Mouse (Mus musculus) MN1 (cell line): Measurements from ENCODE around the gene Rsbn1l.
"Not testable (repeated sequence)": the region's sequence is repeated elsewhere in the genome, so short reads cannot be mapped to it uniquely, and the experiment has no call there.

Source experiments
- DNase-seq: peaks from one replicate; pipeline ENCODE4 v3.0.0-alpha.2; 2016; ENCODE audit warnings: low spot score

Rsbn1l gene

DNA sequence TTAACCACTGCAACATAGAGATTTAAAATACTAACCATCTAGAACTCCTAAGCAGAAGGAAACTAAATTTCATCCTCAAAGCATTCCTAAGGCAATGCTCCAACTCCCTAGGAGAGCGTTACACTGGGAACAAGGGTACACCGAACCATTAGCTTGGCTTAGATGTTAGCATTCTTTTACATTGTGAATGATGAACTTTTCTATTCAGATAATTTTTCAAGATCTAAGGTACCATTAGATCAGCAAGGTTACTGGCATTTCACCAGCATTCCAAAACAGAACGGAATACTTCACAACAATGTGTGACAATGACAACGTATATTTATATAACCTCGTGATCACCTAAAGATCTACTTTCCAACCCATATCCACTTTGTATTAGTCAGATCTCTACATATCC, 6.1 kb downstream of the Rsbn1l start:
- no peak for DNase-seq

DNA sequence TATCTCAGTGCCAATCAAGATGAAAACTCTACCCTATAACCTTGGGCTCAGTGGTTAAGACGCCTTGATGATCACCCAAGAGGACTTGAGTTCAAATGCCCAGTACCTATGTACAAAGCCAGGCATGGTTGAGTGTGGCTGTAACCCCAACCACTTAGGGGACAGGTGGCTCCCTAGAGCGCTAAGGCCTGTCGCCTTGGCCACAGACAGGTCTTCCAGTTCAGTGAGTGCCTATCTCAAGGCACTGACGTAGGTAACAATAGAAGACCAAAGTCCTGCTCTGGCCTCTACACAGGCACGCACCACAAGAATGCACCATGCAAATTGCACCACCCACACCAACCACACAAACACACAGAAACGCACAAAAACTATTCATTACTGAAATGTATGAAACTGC, 9.3 kb downstream of the Rsbn1l start:
- no peak for DNase-seq

DNA sequence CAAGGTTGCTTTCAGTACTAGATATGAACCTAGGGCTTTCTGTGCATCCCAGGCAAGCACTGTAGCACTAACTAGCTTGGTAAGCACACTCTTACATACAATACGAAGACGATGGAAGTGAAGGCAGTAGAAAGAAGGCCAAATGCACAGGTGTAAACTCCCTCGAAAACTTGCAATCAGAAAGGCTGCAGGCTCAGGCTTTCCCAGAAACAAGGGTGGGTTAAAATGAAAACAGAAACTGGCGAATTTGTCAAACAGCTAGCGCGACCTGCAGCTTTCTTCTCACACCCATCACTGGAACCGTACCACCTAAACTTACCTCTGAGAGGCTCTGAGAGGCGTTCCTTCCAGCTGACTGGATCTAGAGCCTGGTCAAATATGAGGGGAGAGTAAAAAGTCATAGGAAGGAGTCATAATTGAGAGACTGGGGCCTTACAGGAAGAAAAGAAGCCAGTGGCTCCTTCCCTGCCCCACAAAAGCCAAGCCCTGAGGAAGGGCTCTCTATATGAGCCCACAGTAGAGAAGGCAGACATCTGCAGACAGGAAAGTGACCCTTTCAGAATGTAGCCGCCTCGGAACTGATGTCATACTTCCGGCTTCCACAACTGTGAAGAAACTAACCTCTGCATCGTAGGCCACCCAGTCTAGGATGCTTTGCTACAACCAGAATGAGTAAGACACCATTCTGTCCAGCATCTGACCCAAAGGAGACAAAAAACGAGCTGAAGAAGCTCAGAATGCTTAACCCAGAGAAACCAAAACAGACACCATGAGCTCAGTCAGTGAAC, 11.0 kb downstream of the Rsbn1l start:
- DNase-seq = no peak

DNA sequence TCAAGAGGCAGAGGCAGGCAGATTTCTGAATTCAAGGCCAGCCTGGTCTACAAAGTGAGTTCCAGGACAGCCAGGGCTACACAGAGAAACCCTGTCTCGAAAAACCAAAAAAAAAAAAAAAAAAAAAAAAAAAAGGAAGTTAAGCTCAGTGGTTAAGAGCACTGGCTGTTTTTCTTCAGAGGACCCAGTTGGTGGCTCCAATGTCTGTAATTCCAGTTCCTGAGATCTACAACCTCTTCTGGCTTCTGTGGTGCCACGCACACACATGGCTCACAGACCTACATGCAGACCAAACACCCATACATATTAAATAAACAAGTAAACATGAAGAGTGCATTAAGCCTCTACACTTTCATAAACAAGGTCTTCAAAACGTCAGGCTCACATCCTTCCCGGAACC, 12.4 kb downstream of the Rsbn1l start:
- DNase-seq = not testable (repeated sequence)

DNA sequence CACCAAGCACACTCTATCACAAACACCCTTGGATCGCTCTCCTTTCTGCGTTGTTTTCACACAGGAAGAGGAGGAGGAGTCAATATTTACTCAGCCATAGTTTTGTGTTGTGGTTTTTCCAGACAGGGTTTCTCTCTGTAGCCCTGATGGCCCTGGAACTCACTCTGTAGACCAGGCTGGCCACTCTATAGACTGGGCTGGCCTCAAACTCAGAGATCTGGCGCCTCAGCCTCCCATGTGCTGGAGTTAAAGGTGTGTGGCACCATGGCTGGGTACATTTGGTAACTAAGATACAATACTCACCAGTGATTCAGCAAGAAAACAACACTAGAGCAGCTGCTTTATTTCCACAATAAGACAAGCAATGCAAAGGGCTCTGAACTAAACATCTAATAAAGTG, 13.7 kb downstream of the Rsbn1l start:
- no peak for DNase-seq

DNA sequence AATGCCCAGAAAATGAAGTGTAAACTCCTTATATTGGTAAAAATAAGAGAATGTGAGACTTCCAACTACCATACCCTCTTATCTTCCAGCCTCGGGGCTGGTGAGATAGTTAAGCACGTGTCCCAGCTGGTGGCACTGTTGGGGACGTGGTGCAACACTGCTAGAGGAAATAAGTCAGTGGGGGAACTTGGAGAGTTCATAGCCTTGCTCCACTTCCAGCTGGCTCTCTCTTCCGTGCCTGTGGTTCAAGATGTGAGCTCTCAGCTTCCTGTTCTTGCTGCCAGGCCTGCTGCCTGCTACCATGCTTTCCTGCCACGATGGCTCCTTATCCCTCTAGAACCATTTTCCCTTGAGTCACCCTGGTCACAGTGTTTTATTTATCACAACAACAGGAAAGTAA, 15.0 kb downstream of the Rsbn1l start:
- DNase-seq = no peak

DNA sequence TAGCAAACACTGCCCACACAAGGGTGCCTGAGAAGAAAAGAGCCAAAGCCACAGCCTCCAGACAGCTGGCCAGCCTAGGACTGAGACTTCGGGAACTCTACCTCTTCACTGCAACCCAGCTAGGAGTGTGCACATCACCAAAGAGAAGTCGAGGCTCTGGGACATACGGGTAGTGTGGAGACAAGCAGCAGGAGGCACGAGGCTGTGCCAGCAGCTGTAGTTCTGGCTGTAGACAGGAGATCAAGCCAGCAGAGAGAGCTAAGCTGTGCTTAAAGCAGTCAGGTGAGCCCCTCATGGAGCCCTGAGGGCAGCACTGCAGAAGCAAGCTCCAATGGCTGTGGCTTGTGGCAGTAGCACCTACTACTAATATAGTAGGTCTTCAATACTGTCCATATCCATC, 15.5 kb downstream of the Rsbn1l start:
- no peak for DNase-seq

DNA sequence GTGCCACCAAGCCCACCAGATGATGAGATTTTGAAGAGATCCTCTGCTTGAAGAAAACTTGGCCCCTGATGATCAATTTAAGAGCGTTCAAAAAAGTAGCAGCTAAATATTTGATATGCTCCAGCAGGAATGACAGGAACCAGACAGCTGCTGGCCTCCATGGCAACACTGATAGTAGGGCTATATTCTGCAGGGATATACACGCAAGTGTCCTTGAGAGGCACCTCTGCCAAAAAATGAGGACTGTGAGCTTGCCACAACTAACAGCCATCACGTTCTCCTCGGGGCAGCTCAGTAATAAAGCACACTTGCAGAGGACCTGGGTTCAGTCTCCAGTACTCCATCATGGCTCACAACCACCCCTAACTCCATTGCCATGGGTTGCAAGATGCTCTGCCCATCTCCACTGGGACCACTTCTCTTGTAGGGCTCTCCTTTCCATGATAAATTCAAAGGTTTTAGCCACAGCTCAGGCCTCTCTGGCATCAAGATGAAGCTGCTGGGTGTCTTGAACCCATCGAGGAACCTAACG, 16.1 kb downstream of the Rsbn1l start:
- no peak for DNase-seq

DNA sequence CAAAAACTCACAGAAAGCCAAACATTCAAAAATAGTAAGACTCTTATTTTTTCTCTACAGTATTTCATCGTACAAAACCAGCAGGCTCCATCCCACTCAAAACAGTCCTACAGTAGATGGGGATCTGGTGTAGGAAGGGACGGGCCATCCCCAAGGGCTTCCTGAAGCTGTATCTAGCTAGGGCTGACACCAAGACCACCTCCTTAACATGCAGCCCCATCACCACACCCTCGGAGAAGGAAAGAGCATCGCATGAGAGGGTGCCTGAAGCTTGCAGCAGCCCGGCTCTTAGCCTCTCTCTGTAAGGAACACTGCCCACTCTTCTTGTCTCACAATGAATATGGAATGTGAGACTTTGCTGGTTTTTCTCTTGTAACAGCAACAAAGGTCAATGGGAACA, 17.7 kb downstream of the Rsbn1l start:
- no peak for DNase-seq

DNA sequence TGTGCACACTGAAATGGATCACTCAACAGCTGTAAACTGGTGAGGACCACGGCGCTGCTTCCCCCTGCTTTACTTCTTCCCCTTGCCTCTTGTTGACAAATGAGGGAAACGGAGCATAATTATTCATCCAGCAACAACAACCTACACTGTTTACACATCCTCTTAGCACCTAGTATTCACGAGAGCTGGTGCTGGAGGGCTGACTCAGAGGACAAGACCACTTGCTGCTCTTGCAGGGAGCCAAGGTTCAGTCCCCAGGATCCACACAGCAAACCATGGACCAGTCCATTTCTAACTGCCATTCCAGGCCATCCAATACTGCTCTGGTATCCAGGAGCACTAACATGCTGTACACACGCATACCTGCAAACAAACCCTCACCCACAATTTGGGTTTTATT, 20.3 kb downstream of the Rsbn1l start:
- DNase-seq = no peak

DNA sequence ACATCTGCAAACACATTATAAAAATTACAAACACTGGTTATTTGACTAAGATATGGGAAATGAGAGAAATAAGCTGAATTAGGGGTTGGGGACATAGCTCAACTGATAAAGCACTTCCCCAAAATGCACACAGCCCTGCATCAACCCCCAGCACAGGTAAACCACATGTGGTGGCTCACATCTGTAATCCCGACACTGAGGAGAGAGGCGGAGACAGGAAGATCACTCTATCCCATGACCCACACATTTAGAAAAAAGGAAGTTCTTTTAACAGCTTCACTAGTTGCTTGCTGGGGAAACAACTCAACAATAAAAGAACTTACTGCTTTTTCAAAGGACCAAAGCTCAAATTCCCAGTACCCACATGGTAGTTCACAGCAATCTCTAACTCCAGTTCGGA, 23.6 kb downstream of the Rsbn1l start:
- DNase-seq = no peak

DNA sequence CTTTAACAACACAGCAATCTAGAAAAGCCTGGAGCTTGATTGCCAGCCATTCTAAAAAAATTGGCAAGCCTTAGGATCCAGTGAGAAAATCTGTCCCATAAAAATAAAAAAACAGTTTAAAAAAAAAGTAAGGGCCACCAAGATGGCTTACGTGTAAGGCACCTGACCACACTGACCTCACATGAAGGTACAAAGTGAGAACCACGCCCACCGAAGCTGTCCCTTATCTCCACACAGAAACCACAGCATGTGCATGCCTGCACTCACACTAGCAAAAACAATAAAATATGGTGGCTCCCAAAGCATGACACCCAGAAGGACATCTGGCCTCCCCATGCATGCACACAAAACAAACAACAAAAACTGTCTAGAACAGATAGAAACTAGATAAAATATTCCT, 24.9 kb downstream of the Rsbn1l start:
- no peak for DNase-seq

DNA sequence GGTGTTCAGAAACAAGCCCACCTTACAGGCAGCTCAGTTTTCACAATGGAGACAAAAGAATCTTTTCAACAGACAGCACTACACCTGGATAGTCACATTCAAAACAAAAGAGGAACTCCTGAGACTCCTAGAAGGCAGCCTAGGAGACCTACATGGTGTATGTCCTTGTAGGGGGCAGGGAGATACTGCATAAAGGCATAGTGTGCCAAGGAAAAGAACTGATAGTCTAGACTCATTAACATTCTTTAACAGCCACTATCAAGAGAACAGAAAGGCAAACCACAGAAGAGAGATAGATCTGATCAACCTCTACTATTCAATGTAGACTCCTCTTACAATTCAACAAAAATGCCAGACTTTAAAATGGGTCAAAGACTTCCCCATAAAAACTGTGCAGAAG, 25.8 kb downstream of the Rsbn1l start:
- no peak for DNase-seq

DNA sequence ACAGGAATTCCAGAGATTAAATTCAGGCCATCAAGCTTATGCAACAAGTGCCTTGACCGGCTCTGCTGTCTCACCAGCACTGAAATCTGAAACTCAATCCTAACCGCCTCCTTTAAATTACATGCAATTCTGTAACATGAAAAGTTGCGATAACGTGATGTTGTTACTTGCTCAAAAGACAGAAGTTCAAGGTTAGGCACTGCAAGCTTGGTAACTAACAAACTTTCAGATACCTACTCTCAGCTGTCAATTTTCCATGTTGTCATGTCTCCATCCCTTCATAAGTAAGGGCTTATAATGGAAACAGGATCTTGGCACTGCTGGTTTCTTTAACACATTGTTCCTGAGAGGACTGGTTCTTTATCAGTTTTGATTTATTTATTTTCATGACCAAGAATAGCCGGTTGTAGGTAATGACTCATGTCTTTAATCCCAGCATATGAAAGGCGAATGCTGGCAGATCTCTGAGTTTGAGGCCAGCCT, 26.5 kb downstream of the Rsbn1l start:
- no peak for DNase-seq

DNA sequence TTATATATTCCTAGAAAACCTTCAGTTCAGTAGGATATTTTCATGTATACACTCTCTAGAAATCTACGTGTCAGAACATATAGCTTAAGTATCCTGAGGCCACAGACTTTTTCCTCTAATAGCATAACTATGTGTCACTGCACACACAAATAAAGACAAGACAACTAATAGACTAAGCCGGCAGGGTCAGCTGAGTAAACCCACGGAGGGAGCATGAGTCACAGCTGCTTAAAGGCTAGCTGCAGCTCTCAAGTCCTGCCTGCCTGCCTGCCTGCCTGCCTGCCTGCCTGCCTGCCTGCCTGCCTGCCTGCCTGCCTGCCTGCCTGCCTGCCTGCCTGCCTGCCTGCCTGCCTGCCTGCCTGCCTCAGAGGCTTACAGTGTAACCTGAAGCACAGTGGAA, 30.7 kb downstream of the Rsbn1l start:
- no peak for DNase-seq

DNA sequence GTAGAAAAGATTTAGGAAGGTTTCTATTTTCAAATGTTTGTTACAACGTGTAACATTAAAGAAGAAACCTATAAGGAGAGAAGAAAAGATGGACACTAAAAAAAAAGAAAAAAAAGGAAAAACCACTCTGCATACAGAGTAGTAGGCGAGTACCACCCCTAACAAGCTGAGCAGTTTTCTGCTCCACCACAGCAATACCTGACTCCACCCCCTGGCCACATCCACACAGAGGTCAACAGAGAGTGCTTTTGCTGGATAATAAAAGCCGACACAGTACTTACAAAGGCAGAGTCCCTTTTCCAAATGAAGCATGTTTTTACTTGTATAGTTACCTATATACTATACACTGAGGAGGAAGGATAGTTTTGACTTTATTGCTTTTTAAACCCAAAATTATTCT, 31.6 kb downstream of the Rsbn1l start:
- no peak for DNase-seq

DNA sequence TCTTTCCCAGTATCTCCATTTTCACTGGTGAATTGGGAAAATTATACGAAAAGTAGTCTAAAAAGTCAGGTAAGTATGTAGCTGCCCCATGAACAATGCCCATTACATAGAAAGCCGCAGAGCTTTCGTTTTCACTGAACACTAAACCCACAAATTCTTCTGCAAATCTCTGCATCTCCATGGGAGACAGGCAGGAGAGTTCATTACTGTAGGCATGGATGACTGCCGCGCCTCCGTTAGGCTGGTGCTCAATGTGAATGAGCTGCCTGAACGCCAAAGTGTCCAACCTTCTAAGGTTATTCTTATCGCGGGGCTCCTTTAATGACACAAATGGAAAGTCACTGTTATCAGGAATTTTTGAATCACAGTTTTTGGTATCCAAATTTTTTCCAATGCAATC, 36.6 kb downstream of the Rsbn1l start:
- no peak for DNase-seq

DNA sequence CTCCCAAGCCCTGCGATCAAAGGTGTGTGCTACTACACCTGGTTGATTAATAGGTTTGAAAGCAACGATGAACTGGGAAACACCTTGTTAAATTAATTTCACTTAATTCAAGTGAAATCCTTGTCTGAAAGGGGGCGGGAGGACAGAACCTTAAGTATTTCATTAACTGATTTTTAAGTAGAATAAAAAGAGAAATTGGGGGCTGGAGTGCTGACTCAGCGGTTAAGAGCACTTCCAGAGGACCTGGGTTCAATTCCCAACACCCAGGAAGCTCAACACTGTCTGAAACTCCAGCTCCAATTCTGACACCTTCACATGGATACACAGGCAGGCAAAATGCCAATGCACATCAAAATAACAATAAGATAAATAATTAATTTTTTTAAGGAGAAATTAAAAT, 37.2 kb downstream of the Rsbn1l start:
- DNase-seq = no peak

DNA sequence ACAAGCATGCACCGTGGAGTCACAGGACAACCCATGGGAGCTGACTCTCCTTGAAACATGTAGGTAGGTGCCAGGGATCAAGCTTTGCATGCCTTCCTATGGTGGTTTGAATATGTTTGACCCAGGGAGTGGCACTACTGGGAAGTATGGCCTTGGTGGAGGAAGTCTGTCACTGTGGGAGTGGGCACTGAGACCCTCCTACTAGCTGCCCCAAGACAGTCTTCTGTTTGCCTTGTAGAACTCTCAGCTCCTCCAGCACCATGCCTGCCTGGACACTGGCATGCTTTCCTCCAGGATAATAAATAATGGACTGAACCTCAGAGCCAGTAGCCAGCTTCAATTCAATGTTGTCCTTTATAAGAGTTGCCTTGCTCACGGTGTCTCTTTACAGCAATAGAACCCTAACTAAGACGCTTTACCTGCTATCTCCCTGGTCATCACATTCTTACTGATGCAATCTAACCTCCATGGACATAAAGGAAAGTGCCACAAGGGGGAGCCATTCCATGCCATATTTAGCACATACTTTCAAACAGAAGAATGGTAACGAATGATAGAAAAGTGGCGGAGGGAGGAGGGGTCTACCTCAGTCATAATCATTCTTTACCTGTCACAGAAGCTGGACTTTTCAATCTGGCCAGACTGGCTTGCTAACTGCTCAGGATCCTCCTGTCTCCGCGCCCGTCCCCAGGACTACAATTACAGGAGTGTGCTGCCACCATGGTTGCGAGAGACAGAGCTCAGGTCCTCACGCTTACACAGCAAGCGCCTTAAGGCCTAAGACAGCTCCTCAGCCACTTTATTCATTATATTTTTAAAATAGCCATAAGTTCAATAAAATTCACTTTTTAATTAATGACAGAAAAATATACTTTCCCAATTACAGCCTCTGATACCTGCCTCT, 42.6 kb downstream of the Rsbn1l start:
- DNase-seq = peak; percentile 67

DNA sequence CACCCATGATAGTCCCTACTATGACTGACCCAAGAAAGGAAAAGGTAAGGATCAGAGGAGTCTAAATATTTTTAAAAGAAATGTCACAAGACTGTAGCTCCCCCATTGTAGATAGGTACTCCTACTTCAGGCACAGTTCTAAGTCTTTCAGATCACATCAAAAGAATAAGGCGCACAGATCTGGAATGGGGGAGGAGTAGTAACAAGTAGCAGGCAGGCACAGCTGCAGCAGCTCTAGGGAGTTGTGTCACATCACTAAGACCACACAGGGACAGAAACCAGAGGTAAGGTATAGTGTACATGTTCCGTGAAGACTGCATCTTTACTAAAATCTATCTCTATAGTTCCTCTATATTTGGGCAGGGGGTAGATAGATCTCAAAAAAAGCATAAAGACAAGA, 44.5 kb downstream of the Rsbn1l start:
- DNase-seq = no peak

DNA sequence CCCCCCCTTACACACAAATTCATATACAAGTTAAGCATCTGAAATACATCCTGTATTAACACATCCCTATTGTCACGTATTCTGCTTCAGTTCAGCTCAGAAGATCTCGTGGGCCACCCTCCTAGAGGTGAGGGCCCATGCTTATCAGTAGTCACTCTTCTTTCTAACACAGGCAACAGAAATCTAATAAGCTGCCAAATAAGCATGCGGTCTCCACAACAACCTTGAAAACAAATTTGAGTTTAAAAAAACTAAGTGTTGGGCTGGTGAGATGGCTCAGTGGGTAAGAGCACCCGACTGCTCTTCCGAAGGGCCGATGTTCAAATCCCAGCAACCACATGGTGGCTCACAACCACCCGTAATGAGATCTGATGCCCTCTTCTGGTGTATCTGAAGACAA, 50.0 kb downstream of the Rsbn1l start:
- DNase-seq = no peak

DNA sequence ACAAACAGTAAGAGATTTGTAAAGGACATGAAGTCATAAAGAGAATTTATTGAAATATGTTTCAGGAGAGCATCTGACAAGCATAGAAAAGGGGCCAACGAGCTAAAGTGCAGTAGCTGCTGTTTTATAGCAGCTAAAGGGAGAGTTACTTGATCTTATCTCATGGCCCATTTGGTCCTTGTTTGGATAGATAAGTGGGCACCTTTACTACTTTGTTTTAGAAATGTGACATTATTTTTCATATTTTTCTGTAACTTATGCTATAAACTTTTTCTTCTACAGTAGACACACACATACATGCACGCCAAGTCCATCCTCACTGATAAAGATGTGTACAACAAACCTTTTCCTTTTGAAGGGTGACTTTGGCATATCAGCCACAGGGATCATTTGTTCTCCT, 50.8 kb downstream of the Rsbn1l start:
- DNase-seq = no peak

DNA sequence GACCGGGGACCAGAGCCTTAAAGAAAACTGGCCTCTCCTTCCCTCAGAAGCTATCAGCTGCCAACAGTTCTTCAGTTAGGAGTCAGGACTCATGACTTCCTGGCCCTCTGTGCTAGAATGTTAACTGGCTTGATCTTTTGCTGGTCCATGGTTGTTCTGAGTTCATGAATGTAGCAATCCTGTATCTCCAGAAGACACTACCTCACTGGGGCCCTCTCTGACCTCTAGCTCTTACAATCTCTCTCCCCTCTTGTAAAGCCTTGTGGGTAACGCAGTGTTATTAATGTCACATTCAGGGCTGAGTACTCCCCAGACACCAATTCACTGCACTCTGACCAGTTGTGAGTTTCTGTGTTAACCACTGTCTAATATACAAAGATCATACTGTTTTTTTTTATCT, 51.6 kb downstream of the Rsbn1l start:
- no peak for DNase-seq
